Mouse (Mus musculus): Measurements from ENCODE around the gene 1810062G17Rik. TPM values are rescaled to one million over a fixed set of nuclear protein-coding genes. Genes with fewer than 3 reads are reported as not detected.
A peak's percentile ranks its signal among the peaks of the same experiment; 100 is the strongest.

1810062G17Rik gene
- polyA plus RNA-seq, 1 experiment from 2014 or later = 4.9 TPM

GRCm38 (mm10) chr3:36495436-36495835 lies 19.7 kb downstream of the 1810062G17Rik start:
- no peaks in the 10 kb centered on the region for H3K27me3 ChIP-seq (ENCODE audit: insufficient read depth, low read length)
- no peaks in the 10 kb centered on the region for H3K36me3 ChIP-seq (ENCODE audit: insufficient read depth, low read length)
- TF ChIP-seq CTCF (IDR thresholded peaks at IDR 0.05; ENCODE audit: low read depth) = peak; percentile 94
- WGBS = 9% methylated on average over 6 of the region's 6 CpGs
- H3K27ac ChIP-seq = no peak overlapping the region
- no peaks in the 10 kb centered on the region for H3K4me1 ChIP-seq (replicated peaks; ENCODE audit: insufficient read depth, low read length)
- no peak overlapping the region for H3K4me3 ChIP-seq (replicated peaks; ENCODE audit: low read depth, low read length)
- DNase-seq (ENCODE audit: low spot score) (peak; percentile 93), ATAC-seq (replicated peaks; ENCODE audit: low FRiP score, low read depth) (peak; percentile 62)
- H3K9ac ChIP-seq (ENCODE audit: low read depth, low read length) = no peak overlapping the region
- peak overlapping the region; percentile 40 for H3K4me2 ChIP-seq (ENCODE audit: low read length)
- no peaks in the 10 kb centered on the region for H3K9me3 ChIP-seq (replicated peaks; ENCODE audit: low read length)

- ATAC-seq (replicated peaks; ENCODE audit: low FRiP score, low read depth) = no peak
- DNase-seq (ENCODE audit: low spot score) = no peak
- H3K9ac ChIP-seq (ENCODE audit: low read depth, low read length) = no peak overlapping the region
These were observed 20.5 kb downstream of the 1810062G17Rik start for GRCm38 (mm10) chr3:36496273-36496672.

GRCm38 (mm10) chr3:36496746-36497145 lies 21.0 kb downstream of the 1810062G17Rik start:
- Histone ChIP-seq H3K9me3 (replicated peaks; ENCODE audit: low read length) (no peaks in the 10 kb centered on the region), H3K27me3 (ENCODE audit: insufficient read depth, low read length) (no peaks in the 10 kb centered on the region), H3K4me3 (replicated peaks; ENCODE audit: low read depth, low read length) (no peak overlapping the region), H3K4me2 (ENCODE audit: low read length) (no peak overlapping the region), H3K9ac (ENCODE audit: low read depth, low read length) (no peak overlapping the region), H3K27ac (no peak overlapping the region), H3K36me3 (ENCODE audit: insufficient read depth, low read length) (no peaks in the 10 kb centered on the region), H3K4me1 (replicated peaks; ENCODE audit: insufficient read depth, low read length) (no peaks in the 10 kb centered on the region)
- DNase-seq (ENCODE audit: low spot score) (peak; percentile 92), ATAC-seq (replicated peaks; ENCODE audit: low FRiP score, low read depth) (peak; percentile 53)
- WGBS = 17% methylated on average over 14 of the region's 14 CpGs
- TF ChIP-seq CTCF (IDR thresholded peaks at IDR 0.05; ENCODE audit: low read depth) = peak; percentile 84

More at GRCm38 (mm10) chr3:36496273-36496672, 20.5 kb downstream of the 1810062G17Rik start:
- Histone ChIP-seq H3K4me2 (ENCODE audit: low read length) (no peak overlapping the region), H3K36me3 (ENCODE audit: insufficient read depth, low read length) (no peaks in the 10 kb centered on the region), H3K4me1 (replicated peaks; ENCODE audit: insufficient read depth, low read length) (no peaks in the 10 kb centered on the region), H3K27me3 (ENCODE audit: insufficient read depth, low read length) (no peaks in the 10 kb centered on the region), H3K27ac (no peak overlapping the region), H3K4me3 (replicated peaks; ENCODE audit: low read depth, low read length) (no peak overlapping the region), H3K9me3 (replicated peaks; ENCODE audit: low read length) (no peaks in the 10 kb centered on the region)
- 84% methylated on average over 9 of the region's 9 CpGs for WGBS
- no peak for TF ChIP-seq CTCF (IDR thresholded peaks at IDR 0.05; ENCODE audit: low read depth)

- no peak for DNase-seq (ENCODE audit: low spot score)
- Histone ChIP-seq H3K27ac (no peak overlapping the region), H3K4me2 (ENCODE audit: low read length) (no peak overlapping the region), H3K4me1 (replicated peaks; ENCODE audit: insufficient read depth, low read length) (no peaks in the 10 kb centered on the region), H3K4me3 (replicated peaks; ENCODE audit: low read depth, low read length) (no peak overlapping the region), H3K27me3 (ENCODE audit: insufficient read depth, low read length) (no peaks in the 10 kb centered on the region), H3K9ac (ENCODE audit: low read depth, low read length) (no peak overlapping the region), H3K36me3 (ENCODE audit: insufficient read depth, low read length) (no peaks in the 10 kb centered on the region), H3K9me3 (replicated peaks; ENCODE audit: low read length) (no peaks in the 10 kb centered on the region)
- ATAC-seq (replicated peaks; ENCODE audit: low FRiP score, low read depth) = no peak
- no peak for TF ChIP-seq CTCF (IDR thresholded peaks at IDR 0.05; ENCODE audit: low read depth)
- WGBS = 83% methylated on average over 6 of the region's 6 CpGs
These were observed 22.5 kb downstream of the 1810062G17Rik start for GRCm38 (mm10) chr3:36498224-36498623.

- TF ChIP-seq CTCF (IDR thresholded peaks at IDR 0.05; ENCODE audit: low read depth) = no peak
- Histone ChIP-seq H3K27me3 (ENCODE audit: insufficient read depth, low read length) (no peaks in the 10 kb centered on the region), H3K4me1 (replicated peaks; ENCODE audit: insufficient read depth, low read length) (no peaks in the 10 kb centered on the region), H3K9me3 (replicated peaks; ENCODE audit: low read length) (no peaks in the 10 kb centered on the region), H3K9ac (ENCODE audit: low read depth, low read length) (no peak overlapping the region), H3K4me3 (replicated peaks; ENCODE audit: low read depth, low read length) (no peak overlapping the region), H3K27ac (no peak overlapping the region), H3K36me3 (ENCODE audit: insufficient read depth, low read length) (no peaks in the 10 kb centered on the region), H3K4me2 (ENCODE audit: low read length) (no peak overlapping the region)
- no peak for ATAC-seq (replicated peaks; ENCODE audit: low FRiP score, low read depth)
- 92% methylated on average over 7 of the region's 7 CpGs for WGBS
- no peak for DNase-seq (ENCODE audit: low spot score)
These were observed 23.7 kb downstream of the 1810062G17Rik start for GRCm38 (mm10) chr3:36499418-36499817.

GRCm38 (mm10) chr3:36500976-36501375 lies 25.2 kb downstream of the 1810062G17Rik start:
- Histone ChIP-seq H3K27me3 (ENCODE audit: insufficient read depth, low read length) (no peaks in the 10 kb centered on the region), H3K4me2 (ENCODE audit: low read length) (no peak overlapping the region), H3K9ac (ENCODE audit: low read depth, low read length) (no peak overlapping the region), H3K36me3 (ENCODE audit: insufficient read depth, low read length) (no peaks in the 10 kb centered on the region), H3K4me1 (replicated peaks; ENCODE audit: insufficient read depth, low read length) (no peaks in the 10 kb centered on the region), H3K9me3 (replicated peaks; ENCODE audit: low read length) (no peaks in the 10 kb centered on the region), H3K27ac (no peak overlapping the region), H3K4me3 (replicated peaks; ENCODE audit: low read depth, low read length) (no peak overlapping the region)
- 81% methylated on average over 8 of the region's 8 CpGs for WGBS
- TF ChIP-seq CTCF (IDR thresholded peaks at IDR 0.05; ENCODE audit: low read depth) = no peak
- DNase-seq (ENCODE audit: low spot score) = no peak
- ATAC-seq (replicated peaks; ENCODE audit: low FRiP score, low read depth) = no peak

GRCm38 (mm10) chr3:36501546-36501945 lies 25.8 kb downstream of the 1810062G17Rik start:
- Histone ChIP-seq H3K9ac (ENCODE audit: low read depth, low read length) (no peak overlapping the region), H3K27ac (no peak overlapping the region), H3K4me3 (replicated peaks; ENCODE audit: low read depth, low read length) (no peak overlapping the region), H3K27me3 (ENCODE audit: insufficient read depth, low read length) (no peaks in the 10 kb centered on the region), H3K9me3 (replicated peaks; ENCODE audit: low read length) (no peaks in the 10 kb centered on the region), H3K4me2 (ENCODE audit: low read length) (no peak overlapping the region), H3K4me1 (replicated peaks; ENCODE audit: insufficient read depth, low read length) (no peaks in the 10 kb centered on the region), H3K36me3 (ENCODE audit: insufficient read depth, low read length) (no peaks in the 10 kb centered on the region)
- 70% methylated on average over 7 of the region's 7 CpGs for WGBS
- TF ChIP-seq CTCF (IDR thresholded peaks at IDR 0.05; ENCODE audit: low read depth) = no peak
- DNase-seq (ENCODE audit: low spot score) = no peak
- no peak for ATAC-seq (replicated peaks; ENCODE audit: low FRiP score, low read depth)

Measured in kidney, postnatal 0 days (tissue).